Mouse (Mus musculus) spleen, adult 2 months (tissue): ENCODE data around the gene Cpm.

ENCODE experiments used
- CTCF ChIP-seq: fragments of 200-500 bp; IDR thresholded peaks from 2 replicates; pipeline ENCODE4 v1.5.1; 2011; ENCODE audit warnings: mild to moderate bottlenecking, inconsistent platforms; ENCODE audit not compliant: insufficient read depth, insufficient read length, insufficient replicate concordance; ENCODE audit errors: extremely low read depth
- POLR2A ChIP-seq: fragments of 200-500 bp; IDR thresholded peaks from 2 replicates; pipeline ENCODE4 v1.6.1; 2011; ENCODE audit warnings: low read depth, low read length, inconsistent platforms

DNA sequence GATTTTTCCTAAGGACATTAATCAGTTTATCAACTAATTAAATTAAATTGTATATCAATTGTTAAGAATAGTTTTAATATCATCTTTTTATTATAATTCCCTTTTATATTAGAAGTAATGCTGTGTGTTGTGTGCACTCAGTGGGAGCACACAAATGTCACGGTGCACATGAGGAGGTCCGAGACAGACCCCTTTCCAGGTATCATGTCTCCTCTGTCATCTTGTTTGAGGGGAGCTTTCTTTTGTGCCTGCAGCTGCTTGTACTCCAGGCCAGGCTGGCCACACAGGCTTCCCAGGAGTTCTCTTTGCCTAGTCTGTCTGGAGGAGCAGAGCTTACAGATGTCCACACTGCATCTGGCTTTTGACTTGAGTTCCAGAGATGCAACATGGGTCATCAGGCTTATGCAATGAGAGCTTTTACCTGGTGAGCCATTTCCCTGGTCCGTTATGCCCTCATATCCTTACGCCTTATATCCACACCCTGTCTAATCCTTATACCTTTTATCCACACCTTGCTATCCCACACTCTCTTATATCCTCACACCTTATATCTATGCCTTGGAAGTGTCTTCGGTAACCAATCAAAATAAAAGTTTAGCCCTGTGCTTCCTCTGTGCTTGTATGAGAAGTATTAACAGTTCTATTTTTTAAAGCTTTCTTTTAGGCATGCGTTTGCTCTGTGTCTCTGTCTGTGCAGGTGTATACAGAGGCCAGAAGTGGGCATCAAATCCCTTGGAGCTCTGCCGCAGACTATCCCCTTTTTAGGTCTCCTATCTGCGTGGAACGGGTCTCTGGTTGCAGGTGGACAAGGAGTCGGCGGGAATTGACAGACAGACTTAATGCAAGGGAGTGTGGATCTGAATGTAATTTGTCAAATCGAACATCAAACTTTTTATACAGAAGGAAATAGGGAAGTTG lies 7.4 kb upstream of the Cpm start:
- TF ChIP-seq CTCF (no peak), POLR2A (no peak)
